Mouse (Mus musculus) embryonic facial prominence, embryonic 14.5 days (tissue): Measurements from ENCODE around the gene Fap. TPM values are rescaled to one million over a fixed set of nuclear protein-coding genes. Genes with fewer than 3 reads are reported as not detected.

Source experiments
- ATAC-seq: fragments of 200-750 bp; cut with Nextera tagmentation; 2 replicates; pipeline ENCODE4 v1.8.0; 2017; ENCODE audit warnings: low read depth, moderate number of reproducible peaks, moderate TSS enrichment
- DNase-seq: peaks from one replicate; pipeline ENCODE4 v3.0.0-alpha.2; 2015; ENCODE audit warnings: low spot score
- H3K27ac ChIP-seq: fragments of 300-500 bp; sonication (generic); replicated peaks from 2 replicates; pipeline ENCODE4 v1.5.1; 2014; ENCODE audit warnings: low read depth, mild to moderate bottlenecking, low read length, moderate library complexity
- H3K27me3 ChIP-seq: fragments of 300-500 bp; sonication (generic); replicated peaks from 2 replicates; pipeline ENCODE4 v1.6.1; 2014; ENCODE audit warnings: low read length; ENCODE audit not compliant: control insufficient read depth, insufficient read depth
- H3K36me3 ChIP-seq: fragments of 300-500 bp; sonication (generic); 2 replicates; pipeline ENCODE4 v1.6.1; 2014; ENCODE audit warnings: low read length, mixed read lengths; ENCODE audit not compliant: control insufficient read depth, insufficient read depth
- H3K4me1 ChIP-seq: fragments of 300-500 bp; sonication (generic); 2 replicates; pipeline ENCODE4 v1.6.1; 2014; ENCODE audit warnings: antibody characterized with exemption, low read length; ENCODE audit not compliant: control insufficient read depth, insufficient read depth
- H3K4me2 ChIP-seq: fragments of 300-500 bp; sonication (generic); 2 replicates; pipeline ENCODE4 v1.6.1; 2014; ENCODE audit warnings: low read depth, mild to moderate bottlenecking, low read length, moderate library complexity, mixed read lengths
- H3K4me3 ChIP-seq: fragments of 300-500 bp; sonication (generic); 2 replicates; pipeline ENCODE4 v1.5.1; 2014; ENCODE audit warnings: low read depth, mild to moderate bottlenecking, low read length
- H3K9ac ChIP-seq: fragments of 300-500 bp; sonication (generic); 2 replicates; pipeline ENCODE4 v1.6.1; 2014; ENCODE audit warnings: low read depth, mild to moderate bottlenecking, low read length, moderate library complexity, mixed read lengths
- H3K9me3 ChIP-seq: fragments of 300-500 bp; sonication (generic); 2 replicates; pipeline ENCODE4 v1.6.1; 2016; ENCODE audit warnings: low read length; ENCODE audit not compliant: control insufficient read depth
- WGBS: fragments of 180-500 bp; shearing (Covaris S2); extraction: QIAGEN DNeasy Blood & Tissue Kit; methylation state at CpG from one replicate; pipeline ENCODE4 v1.1.7; 2014; 5-methylcytosine and 5-hydroxymethylcytosine counted together
- polyA plus RNA-seq: library from polyadenylated mRNA; unstranded; fragments of >200 nt; fragmentation: Nextera tagmentation; extraction: Ambion mirVana; gene quantifications from 2 replicates; pipeline ENCODE4 v1.2.1, GENCODE M21; 2014

Gene Fap
- polyA plus RNA-seq, 1 experiment from 2014 or later: 38.2 TPM

GRCm38 (mm10) chr2:62514477-62514876 lies 59.4 kb downstream of the Fap start:
- Histone ChIP-seq H3K27me3 (no peaks in the 10 kb centered on the region), H3K4me1 (no peaks in the 10 kb centered on the region), H3K4me2 (no peak overlapping the region), H3K4me3 (no peak overlapping the region), H3K36me3 (0 out of 2 replicates have a peak, but pooled peaks cover 4% of the 10 kb centered on the region), H3K9ac (no peak overlapping the region), H3K27ac (no peak overlapping the region), H3K9me3 (no peaks in the 10 kb centered on the region)
- 88% methylated on average over 6 of the region's 6 CpGs for WGBS
- DNase-seq (no peak), ATAC-seq (no peak)

GRCm38 (mm10) chr2:62513477-62513876 lies 60.4 kb downstream of the Fap start:
- no peaks in the 10 kb centered on the region for H3K9me3 ChIP-seq
- H3K36me3 ChIP-seq: 0 out of 2 replicates have a peak, but pooled peaks cover 4% of the 10 kb centered on the region
- DNase-seq (no peak), ATAC-seq (no peak)
- WGBS: 90% methylated on average over 15 of the region's 15 CpGs
- H3K4me3 ChIP-seq: no peak overlapping the region
- H3K27me3 ChIP-seq: no peaks in the 10 kb centered on the region
- H3K4me1 ChIP-seq: no peaks in the 10 kb centered on the region
- no peak overlapping the region for H3K9ac ChIP-seq
- no peak overlapping the region for H3K27ac ChIP-seq
- H3K4me2 ChIP-seq: no peak overlapping the region

- 78% methylated on average over 5 of the region's 5 CpGs for WGBS
- H3K4me1 ChIP-seq: no peaks in the 10 kb centered on the region
- H3K27me3 ChIP-seq: no peaks in the 10 kb centered on the region
- no peak for ATAC-seq
- no peak overlapping the region for H3K4me3 ChIP-seq
- no peak overlapping the region for H3K9ac ChIP-seq
- H3K27ac ChIP-seq: no peak overlapping the region
- H3K36me3 ChIP-seq: no peaks in the 10 kb centered on the region
- no peak overlapping the region for H3K4me2 ChIP-seq
- H3K9me3 ChIP-seq: no peaks in the 10 kb centered on the region
- DNase-seq: no peak
These were observed 66.7 kb downstream of the Fap start for GRCm38 (mm10) chr2:62507130-62507529.

- H3K27me3 ChIP-seq: no peaks in the 10 kb centered on the region
- H3K9ac ChIP-seq: no peak overlapping the region
- no peak overlapping the region for H3K27ac ChIP-seq
- DNase-seq (no peak), ATAC-seq (no peak)
- no peaks in the 10 kb centered on the region for H3K36me3 ChIP-seq
- H3K4me3 ChIP-seq: no peak overlapping the region
- no peaks in the 10 kb centered on the region for H3K9me3 ChIP-seq
- no peak overlapping the region for H3K4me2 ChIP-seq
- H3K4me1 ChIP-seq: no peaks in the 10 kb centered on the region
- WGBS: 42% methylated on average over 2 of the region's 2 CpGs
These were observed 67.4 kb downstream of the Fap start for GRCm38 (mm10) chr2:62506441-62506840.

- Histone ChIP-seq H3K4me3 (no peak overlapping the region), H3K4me1 (no peaks in the 10 kb centered on the region), H3K27ac (no peak overlapping the region), H3K27me3 (no peaks in the 10 kb centered on the region), H3K36me3 (no peaks in the 10 kb centered on the region), H3K4me2 (no peak overlapping the region), H3K9ac (no peak overlapping the region), H3K9me3 (no peaks in the 10 kb centered on the region)
- DNase-seq (no peak), ATAC-seq (no peak)
- 50% methylated on average over 4 of the region's 4 CpGs for WGBS
These were observed 69.5 kb downstream of the Fap start for GRCm38 (mm10) chr2:62504269-62504796.

GRCm38 (mm10) chr2:62503326-62503725 lies 70.5 kb downstream of the Fap start:
- Histone ChIP-seq H3K36me3 (no peaks in the 10 kb centered on the region), H3K9me3 (no peaks in the 10 kb centered on the region), H3K9ac (no peak overlapping the region), H3K4me2 (no peak overlapping the region), H3K27ac (no peak overlapping the region), H3K4me3 (no peak overlapping the region), H3K27me3 (no peaks in the 10 kb centered on the region), H3K4me1 (no peaks in the 10 kb centered on the region)
- ATAC-seq: no peak
- DNase-seq: no peak
- 80% methylated on average over 5 of the region's 5 CpGs for WGBS

- Histone ChIP-seq H3K4me1 (no peaks in the 10 kb centered on the region), H3K27me3 (no peaks in the 10 kb centered on the region), H3K4me2 (no peak overlapping the region), H3K9me3 (no peaks in the 10 kb centered on the region), H3K9ac (no peak overlapping the region), H3K36me3 (no peaks in the 10 kb centered on the region), H3K27ac (no peak overlapping the region), H3K4me3 (no peak overlapping the region)
- ATAC-seq (no peak), DNase-seq (no peak)
- WGBS: 73% methylated on average over 4 of the region's 4 CpGs
These were observed 71.4 kb downstream of the Fap start for GRCm38 (mm10) chr2:62502516-62502915.

- 87% methylated on average over 5 of the region's 5 CpGs for WGBS
- no peak overlapping the region for H3K4me2 ChIP-seq
- H3K27me3 ChIP-seq: no peaks in the 10 kb centered on the region
- H3K4me1 ChIP-seq: no peaks in the 10 kb centered on the region
- H3K4me3 ChIP-seq: no peak overlapping the region
- H3K36me3 ChIP-seq: no peaks in the 10 kb centered on the region
- H3K27ac ChIP-seq: no peak overlapping the region
- no peak overlapping the region for H3K9ac ChIP-seq
- ATAC-seq: no peak
- DNase-seq: no peak
- no peaks in the 10 kb centered on the region for H3K9me3 ChIP-seq
These were observed 75.1 kb downstream of the Fap start for GRCm38 (mm10) chr2:62498821-62499220.

- ATAC-seq: no peak
- H3K27ac ChIP-seq: no peak overlapping the region
- H3K4me1 ChIP-seq: no peaks in the 10 kb centered on the region
- H3K27me3 ChIP-seq: no peaks in the 10 kb centered on the region
- no peaks in the 10 kb centered on the region for H3K36me3 ChIP-seq
- no peak overlapping the region for H3K4me2 ChIP-seq
- WGBS: 84% methylated on average over 4 of the region's 4 CpGs
- H3K4me3 ChIP-seq: no peak overlapping the region
- DNase-seq: no peak
- H3K9me3 ChIP-seq: no peaks in the 10 kb centered on the region
- no peak overlapping the region for H3K9ac ChIP-seq
These were observed 75.8 kb downstream of the Fap start for GRCm38 (mm10) chr2:62498086-62498485.
